Mouse (Mus musculus): ENCODE measurements around the gene Xpo1. TPM values are rescaled to one million over a fixed set of nuclear protein-coding genes. Genes with fewer than 3 reads are reported as not detected.
"Not testable (repeated sequence)": the region's sequence is repeated elsewhere in the genome, so short reads cannot be mapped to it uniquely, and the experiment has no call there.

Gene Xpo1
- polyA plus RNA-seq, 1 experiment from 2014 or later: 104 TPM

DNA sequence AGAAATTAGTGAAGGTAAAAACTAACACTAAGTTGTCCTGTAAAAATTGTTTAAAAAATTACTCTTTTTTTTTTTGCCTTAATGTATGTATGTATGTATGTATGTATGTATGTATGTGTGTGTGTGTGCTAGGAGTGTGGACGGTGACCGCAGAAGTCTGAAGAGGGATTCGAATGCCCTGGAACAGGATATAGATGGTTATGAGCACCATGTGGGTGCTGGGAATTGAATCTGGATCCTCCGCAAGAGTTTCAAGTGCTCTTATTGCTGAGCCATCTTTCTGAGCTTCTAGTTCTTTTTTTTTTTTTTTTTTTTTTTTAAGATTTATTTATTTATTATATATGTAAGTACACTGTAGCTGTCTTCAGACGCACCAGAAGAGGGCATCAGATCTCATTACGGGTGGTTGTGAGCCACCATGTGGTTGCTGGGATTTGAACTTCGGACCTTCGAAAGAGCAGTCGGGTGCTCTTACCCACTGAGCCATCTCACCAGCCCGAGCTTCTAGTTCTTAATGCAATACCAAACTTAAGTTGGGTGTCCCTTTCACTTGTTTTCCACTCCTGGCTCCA lies 49.3 kb downstream of the Xpo1 start:
- H3K27ac ChIP-seq: peak overlapping the region; percentile 99
- 32% methylated on average over 10 of the region's 10 CpGs for WGBS (ENCODE audit: insufficient replicate concordance)
- H3K27me3 ChIP-seq (replicated peaks); ATAC-seq; H3K9me3 ChIP-seq (replicated peaks); H3K36me3 ChIP-seq: not testable (repeated sequence)
- peaks cover 35% of the 10 kb centered on the region for H3K4me1 ChIP-seq
- peak overlapping the region; percentile 98 for H3K9ac ChIP-seq
- H3K4me3 ChIP-seq: peak overlapping the region; percentile 97
- H3K4me2 ChIP-seq: peak overlapping the region; percentile 82

DNA sequence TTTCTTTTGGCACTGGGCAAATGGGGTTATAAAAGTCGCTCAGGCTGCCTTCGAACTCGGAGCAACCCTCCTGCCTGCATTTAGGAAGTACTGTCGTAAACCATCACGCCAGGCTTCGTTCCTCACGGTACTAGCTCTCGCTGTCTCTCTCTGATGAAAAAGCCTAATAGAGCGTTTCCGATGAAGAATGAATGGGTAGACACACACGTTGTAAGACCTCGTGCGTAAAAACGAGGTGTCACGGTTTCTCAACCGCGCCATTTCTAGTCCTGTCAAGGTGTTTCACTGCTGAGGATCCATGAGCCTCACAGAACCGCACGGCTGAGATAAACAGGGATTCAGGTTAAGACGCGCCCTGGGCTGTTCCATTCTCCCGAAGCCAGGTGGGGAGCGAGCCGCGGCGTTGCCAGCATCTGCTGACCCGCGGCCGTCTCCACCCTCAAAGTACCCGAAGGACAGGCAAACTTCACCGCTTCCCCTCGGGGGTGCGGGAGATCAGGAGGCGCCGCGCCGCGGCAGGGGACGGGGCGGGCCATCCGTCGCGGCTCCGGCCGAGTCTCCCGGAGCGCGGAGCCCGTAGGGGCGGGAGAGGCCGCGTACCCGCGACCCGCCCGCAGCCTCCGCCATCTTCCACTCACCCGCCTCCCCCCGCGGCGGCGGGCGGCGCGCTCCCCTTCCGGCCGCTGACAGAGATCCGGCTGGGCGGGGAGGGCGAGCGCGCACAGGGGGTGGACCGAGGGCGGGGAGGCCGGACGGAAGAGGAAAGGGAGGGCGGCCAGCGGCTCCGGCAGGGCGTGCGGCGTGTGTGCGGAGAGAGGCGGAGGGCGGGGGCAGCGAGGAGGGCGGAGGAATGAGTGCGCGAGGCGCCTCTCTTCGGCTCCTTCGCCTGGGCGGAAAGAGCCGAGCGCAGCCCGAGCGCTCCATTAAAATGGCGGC lies 50.1 kb downstream of the Xpo1 start:
- H3K27me3 ChIP-seq (replicated peaks): no peaks in the 10 kb centered on the region
- H3K9me3 ChIP-seq (replicated peaks): no peaks in the 10 kb centered on the region
- H3K4me3 ChIP-seq: peak overlapping the region; percentile 97
- peak; percentile 96 for ATAC-seq
- H3K4me1 ChIP-seq: peaks cover 33% of the 10 kb centered on the region
- peak overlapping the region; percentile 99 for H3K27ac ChIP-seq
- H3K9ac ChIP-seq: peak overlapping the region; percentile 98
- H3K4me2 ChIP-seq: peak overlapping the region; percentile 82
- WGBS (ENCODE audit: insufficient replicate concordance): under 1% methylated on average over 96 of the region's 98 CpGs
- H3K36me3 ChIP-seq: peaks cover 10% of the 10 kb centered on the region; the same call in 1 of the 2 replicates

DNA sequence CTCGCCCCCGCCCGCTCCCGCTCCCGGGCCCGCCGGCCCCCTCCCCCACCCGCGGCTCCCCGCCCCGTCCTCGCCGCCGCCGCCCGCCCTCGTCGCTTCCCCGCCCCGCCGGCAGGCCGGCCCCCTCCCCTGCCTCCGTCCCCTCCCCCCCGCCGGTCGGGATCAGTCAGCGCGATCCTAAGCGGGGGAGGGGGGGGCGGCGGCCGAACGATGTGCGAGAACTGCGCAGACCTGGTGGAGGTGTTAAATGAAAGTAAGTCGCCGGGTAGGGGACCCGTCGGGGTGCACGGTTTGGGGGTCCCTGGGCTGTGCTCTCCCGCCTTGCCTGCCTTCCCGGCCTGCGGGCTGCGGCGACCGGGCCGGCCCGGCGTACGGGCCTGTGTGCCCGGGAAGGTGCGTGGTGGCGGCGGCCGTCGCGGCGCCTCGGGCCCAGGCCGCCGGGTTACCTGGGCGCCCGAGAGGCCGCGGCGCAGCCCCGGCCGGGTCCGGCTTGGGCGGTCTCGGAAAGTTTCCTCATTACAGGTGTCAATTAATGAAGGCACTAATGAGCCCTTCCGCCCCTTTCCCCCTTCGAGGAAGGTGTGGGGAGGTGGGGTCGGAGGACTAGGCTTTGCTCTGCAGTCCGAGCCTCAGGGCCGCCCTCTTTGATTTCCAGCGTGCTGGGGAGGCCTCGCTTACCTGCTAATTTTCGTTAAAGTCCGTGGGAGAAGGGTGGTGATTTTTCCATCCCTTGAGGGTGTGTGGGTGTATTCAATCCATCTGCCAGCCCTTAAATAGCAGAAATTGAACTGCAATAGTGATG lies 51.1 kb downstream of the Xpo1 start, which contains the start of gene Usp34:
Gene Usp34 (plus strand): TSS at position 132 of the 802 bp plus-strand sequence.
- peak; percentile 65 for ATAC-seq
- H3K36me3 ChIP-seq: peaks cover 14% of the 10 kb centered on the region; the same call in 1 of the 2 replicates
- peak within 1 kb of the TSS; percentile 99 for H3K27ac ChIP-seq
- H3K9me3 ChIP-seq (replicated peaks): no peaks in the 10 kb centered on the region
- under 1% methylated on average over 46 of the region's 80 CpGs for WGBS (ENCODE audit: insufficient replicate concordance)
- no peaks in the 10 kb centered on the region for H3K27me3 ChIP-seq (replicated peaks)
- H3K4me3 ChIP-seq: peak within 1 kb of the TSS; percentile 97
- peak within 1 kb of the TSS; percentile 98 for H3K9ac ChIP-seq
- H3K4me2 ChIP-seq: peak within 1 kb of the TSS; percentile 82
- peaks cover 41% of the 10 kb centered on the region for H3K4me1 ChIP-seq

DNA sequence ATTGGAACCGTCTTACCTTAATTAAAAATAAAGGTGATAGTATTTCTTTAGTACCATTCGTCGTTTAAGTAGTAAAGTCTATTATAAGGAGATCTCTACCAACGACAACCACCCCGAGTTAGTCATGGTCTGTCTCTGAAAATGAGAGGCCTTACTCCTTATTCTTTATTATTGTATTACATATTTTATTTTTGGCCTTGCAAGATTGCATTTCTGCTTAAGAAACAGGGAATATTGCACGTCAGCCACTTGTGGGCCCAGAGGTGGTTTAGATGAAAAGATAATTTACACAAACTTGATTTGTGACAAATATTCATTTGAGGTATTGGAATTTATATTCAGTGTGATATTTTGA lies 51.7 kb downstream of the Xpo1 start:
- no peak for ATAC-seq

DNA sequence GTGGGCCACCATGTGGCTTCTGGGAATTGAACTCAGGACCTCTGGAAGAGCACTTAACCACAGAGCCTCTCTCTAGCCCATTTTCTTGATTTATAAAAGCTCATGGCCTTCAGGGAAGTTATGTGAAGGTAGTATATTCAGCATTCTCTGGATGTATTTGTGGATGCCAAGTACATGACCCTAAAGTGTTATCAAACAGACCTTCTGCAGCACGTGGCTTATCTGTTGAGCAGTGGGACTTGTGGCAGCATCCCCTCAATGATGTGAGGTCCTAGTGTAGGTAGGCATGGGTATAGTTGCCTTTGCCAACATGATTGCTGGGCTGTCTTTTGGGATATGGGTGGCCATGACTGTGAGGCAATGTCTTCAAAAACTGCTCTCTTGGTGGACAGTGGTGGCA lies 57.7 kb downstream of the Xpo1 start:
- Histone ChIP-seq H3K4me1 (peaks cover 57% of the 10 kb centered on the region), H3K4me2 (peak overlapping the region; percentile 40), H3K9ac (no peak overlapping the region), H3K36me3 (peaks cover 30% of the 10 kb centered on the region), H3K4me3 (no peak overlapping the region), H3K27ac (peak overlapping the region; percentile 72), H3K9me3 (replicated peaks) (no peaks in the 10 kb centered on the region), H3K27me3 (replicated peaks) (no peaks in the 10 kb centered on the region)
- WGBS (ENCODE audit: insufficient replicate concordance): 24% methylated on average over 1 of the region's 1 CpGs
- peak; percentile 90 for ATAC-seq

More for the DNA sequence above, 51.7 kb downstream of the Xpo1 start:
- Histone ChIP-seq H3K4me3 (peak overlapping the region; percentile 97), H3K9ac (peak overlapping the region; percentile 98), H3K9me3 (replicated peaks) (no peaks in the 10 kb centered on the region), H3K4me1 (peaks cover 46% of the 10 kb centered on the region), H3K27ac (peak overlapping the region; percentile 99), H3K27me3 (replicated peaks) (no peaks in the 10 kb centered on the region), H3K36me3 (peaks cover 17% of the 10 kb centered on the region), H3K4me2 (peak overlapping the region; percentile 82)
- whole genome bisulfite sequencing (ENCODE audit: insufficient replicate concordance): 2% methylated on average over 6 of the region's 6 CpGs

DNA sequence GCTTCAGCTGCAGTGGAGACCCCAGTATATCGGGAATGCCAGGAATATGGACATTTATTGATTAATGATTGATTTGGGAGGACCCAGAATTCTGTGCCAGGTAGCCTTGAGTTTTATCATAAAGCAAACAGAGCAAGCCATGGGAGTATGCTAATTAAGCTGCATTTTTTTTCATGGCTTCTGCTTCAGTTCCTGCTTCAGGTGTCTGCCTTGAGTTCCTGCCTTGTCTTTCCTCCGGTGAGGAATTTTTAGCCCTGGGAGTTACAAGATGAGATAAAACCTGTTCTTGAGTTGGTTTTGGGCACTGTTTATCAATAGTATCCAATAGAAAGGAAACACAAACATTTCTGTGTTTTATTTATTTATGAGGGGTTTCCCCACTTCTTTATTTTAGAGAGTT lies 73.6 kb downstream of the Xpo1 start:
- no peak overlapping the region for H3K4me3 ChIP-seq
- H3K9ac ChIP-seq: no peak overlapping the region
- ATAC-seq: no peak
- no peak overlapping the region for H3K27ac ChIP-seq
- H3K4me2 ChIP-seq: no peak overlapping the region
- H3K36me3 ChIP-seq: peaks cover 19% of the 10 kb centered on the region; the same call in 1 of the 2 replicates
- H3K9me3 ChIP-seq (replicated peaks): no peaks in the 10 kb centered on the region
- 88% methylated on average over 2 of the region's 2 CpGs for WGBS (ENCODE audit: insufficient replicate concordance)
- peaks cover 6% of the 10 kb centered on the region; the same call in 1 of the 2 replicates for H3K4me1 ChIP-seq
- H3K27me3 ChIP-seq (replicated peaks): no peaks in the 10 kb centered on the region

DNA sequence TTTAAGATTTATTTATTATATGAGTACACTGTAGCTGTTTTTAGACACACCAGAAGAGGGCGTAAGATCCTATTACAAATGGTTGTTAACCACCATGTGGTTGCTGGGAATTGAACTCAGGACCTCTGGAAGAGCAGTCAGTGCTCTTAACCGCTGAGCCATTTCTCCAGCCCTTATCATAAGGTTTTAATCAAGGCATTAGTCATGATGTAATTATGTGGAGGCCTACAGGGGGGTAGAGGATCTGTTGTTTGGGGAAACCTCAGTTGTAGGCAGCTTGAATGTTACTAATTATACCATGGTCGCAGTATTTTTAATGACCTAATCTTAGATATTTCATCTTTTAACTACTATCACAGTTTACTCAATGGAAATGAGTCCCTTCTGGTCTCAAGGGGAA lies 76.3 kb downstream of the Xpo1 start:
- Histone ChIP-seq H3K9ac (no peak overlapping the region), H3K27ac (no peak overlapping the region), H3K36me3 (peaks cover 33% of the 10 kb centered on the region; the same call in 1 of the 2 replicates), H3K4me3 (no peak overlapping the region), H3K27me3 (replicated peaks) (no peaks in the 10 kb centered on the region), H3K4me2 (no peak overlapping the region), H3K9me3 (replicated peaks) (no peaks in the 10 kb centered on the region), H3K4me1 (peaks cover 6% of the 10 kb centered on the region; the same call in 1 of the 2 replicates)
- 73% methylated on average over 3 of the region's 3 CpGs for WGBS (ENCODE audit: insufficient replicate concordance)
- ATAC-seq: 0 out of 2 replicates have a peak, but pooled peaks have one; percentile 30

DNA sequence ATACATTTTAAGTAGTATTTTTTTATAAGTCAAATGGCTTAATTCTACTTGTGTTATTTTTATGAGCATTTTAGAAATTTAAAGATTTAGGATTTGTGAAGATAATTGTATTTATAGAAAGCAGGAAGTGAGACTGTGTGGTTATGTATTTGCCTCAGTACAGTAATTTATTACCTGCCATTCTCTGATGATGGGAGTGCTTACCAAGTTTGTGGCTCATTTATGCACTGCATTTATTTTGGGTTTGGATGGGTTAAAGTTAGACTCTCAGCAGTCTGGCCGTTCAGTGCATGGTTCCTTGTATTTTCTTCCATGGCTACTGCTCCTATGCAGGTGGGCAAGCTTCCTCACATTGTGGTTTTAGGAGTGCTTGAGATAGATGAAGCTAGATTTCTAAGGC lies 79.3 kb downstream of the Xpo1 start:
- Histone ChIP-seq H3K27me3 (replicated peaks) (no peaks in the 10 kb centered on the region), H3K36me3 (peaks cover 42% of the 10 kb centered on the region), H3K27ac (no peak overlapping the region), H3K4me2 (no peak overlapping the region), H3K4me3 (no peak overlapping the region), H3K9ac (no peak overlapping the region), H3K9me3 (replicated peaks) (no peaks in the 10 kb centered on the region), H3K4me1 (peaks cover 6% of the 10 kb centered on the region; the same call in 1 of the 2 replicates)
- 72% methylated on average over 1 of the region's 1 CpGs for WGBS (ENCODE audit: insufficient replicate concordance)
- no peak for ATAC-seq

Other genes starting within 250 kb of the Xpo1 start
- gene Fam161a, start 248.5 kb upstream of the Xpo1 start, polyA plus RNA-seq (2016; fragmentation: Nextera tagmentation; extraction: Ambion mirVana): 0.65 and 0.85 TPM in 2 replicates
- gene Usp34, start 50.9 kb downstream of the Xpo1 start, polyA plus RNA-seq (2016; fragmentation: Nextera tagmentation; extraction: Ambion mirVana): 10.7 and 14.4 TPM in 2 replicates
- gene Ahsa2, start 242.0 kb downstream of the Xpo1 start, polyA plus RNA-seq (2016; fragmentation: Nextera tagmentation; extraction: Ambion mirVana): 44.5 and 51.0 TPM in 2 replicates

Data from liver, embryonic 12.5 days (tissue).